Mouse (Mus musculus): ENCODE results near the gene Cfap65. TPM values are rescaled to one million over a fixed set of nuclear protein-coding genes. Genes with fewer than 3 reads are reported as not detected.

Cfap65 gene
- polyA plus RNA-seq, 1 experiment from 2014 or later = 0.11 TPM

GRCm38 (mm10) chr1:74962126-74962852 lies 26.9 kb upstream of the Cfap65 start:
- Histone ChIP-seq H3K9me3 (ENCODE audit: control insufficient read depth, low read length) (no peaks in the 10 kb centered on the region), H3K9ac (ENCODE audit: low read length) (no peak overlapping the region), H3K4me3 (ENCODE audit: low read depth, low read length) (no peak overlapping the region), H3K27me3 (ENCODE audit: control insufficient read depth, insufficient read depth, low read length) (no peaks in the 10 kb centered on the region), H3K4me2 (ENCODE audit: low read depth, low read length, severe bottlenecking) (no peak overlapping the region), H3K27ac (ENCODE audit: low read depth, low read length) (no peak overlapping the region), H3K36me3 (ENCODE audit: control insufficient read depth, insufficient read depth, low read length) (no peaks in the 10 kb centered on the region), H3K4me1 (replicated peaks; ENCODE audit: control insufficient read depth, insufficient read depth, low read length) (peaks cover 3% of the 10 kb centered on the region; the same call in 1 of the 2 replicates)
- DNase-seq (ENCODE audit: low spot score) (no peak), ATAC-seq (replicated peaks; ENCODE audit: low FRiP score) (no peak)
- WGBS = 79% methylated on average over 5 of the region's 5 CpGs

- 91% methylated on average over 7 of the region's 7 CpGs for WGBS
- Histone ChIP-seq H3K9me3 (ENCODE audit: control insufficient read depth, low read length) (no peaks in the 10 kb centered on the region), H3K4me2 (ENCODE audit: low read depth, low read length, severe bottlenecking) (no peak overlapping the region), H3K27me3 (ENCODE audit: control insufficient read depth, insufficient read depth, low read length) (no peaks in the 10 kb centered on the region), H3K36me3 (ENCODE audit: control insufficient read depth, insufficient read depth, low read length) (no peaks in the 10 kb centered on the region), H3K9ac (ENCODE audit: low read length) (no peak overlapping the region), H3K4me3 (ENCODE audit: low read depth, low read length) (no peak overlapping the region), H3K4me1 (replicated peaks; ENCODE audit: control insufficient read depth, insufficient read depth, low read length) (peaks cover 3% of the 10 kb centered on the region; the same call in 1 of the 2 replicates), H3K27ac (ENCODE audit: low read depth, low read length) (no peak overlapping the region)
- DNase-seq (ENCODE audit: low spot score) (no peak), ATAC-seq (replicated peaks; ENCODE audit: low FRiP score) (no peak)
These were observed 26.3 kb upstream of the Cfap65 start for GRCm38 (mm10) chr1:74961722-74962121.

GRCm38 (mm10) chr1:74960059-74960458 lies 24.7 kb upstream of the Cfap65 start:
- H3K27me3 ChIP-seq (ENCODE audit: control insufficient read depth, insufficient read depth, low read length) = peaks cover 2% of the 10 kb centered on the region; the same call in 1 of the 2 replicates
- DNase-seq (ENCODE audit: low spot score) (no peak), ATAC-seq (replicated peaks; ENCODE audit: low FRiP score) (no peak)
- H3K4me1 ChIP-seq (replicated peaks; ENCODE audit: control insufficient read depth, insufficient read depth, low read length) = peaks cover 3% of the 10 kb centered on the region; the same call in 1 of the 2 replicates
- H3K9ac ChIP-seq (ENCODE audit: low read length) = no peak overlapping the region
- WGBS = 89% methylated on average over 7 of the region's 7 CpGs
- no peak overlapping the region for H3K4me2 ChIP-seq (ENCODE audit: low read depth, low read length, severe bottlenecking)
- H3K36me3 ChIP-seq (ENCODE audit: control insufficient read depth, insufficient read depth, low read length) = no peaks in the 10 kb centered on the region
- H3K4me3 ChIP-seq (ENCODE audit: low read depth, low read length) = no peak overlapping the region
- no peaks in the 10 kb centered on the region for H3K9me3 ChIP-seq (ENCODE audit: control insufficient read depth, low read length)
- H3K27ac ChIP-seq (ENCODE audit: low read depth, low read length) = no peak overlapping the region

GRCm38 (mm10) chr1:74951556-74952210 lies 16.3 kb upstream of the Cfap65 start, which contains the start of gene Ihh:
Ihh (minus strand) TSS chr1:74951672.
- Histone ChIP-seq H3K36me3 (ENCODE audit: control insufficient read depth, insufficient read depth, low read length) (no peaks in the 10 kb centered on the region), H3K27me3 (ENCODE audit: control insufficient read depth, insufficient read depth, low read length) (peaks cover 72% of the 10 kb centered on the region), H3K9ac (ENCODE audit: low read length) (no peak within 1 kb of the TSS), H3K4me3 (ENCODE audit: low read depth, low read length) (peak within 1 kb of the TSS; percentile 27), H3K27ac (ENCODE audit: low read depth, low read length) (no peak within 1 kb of the TSS), H3K4me1 (replicated peaks; ENCODE audit: control insufficient read depth, insufficient read depth, low read length) (peaks cover 17% of the 10 kb centered on the region), H3K9me3 (ENCODE audit: control insufficient read depth, low read length) (no peaks in the 10 kb centered on the region), H3K4me2 (ENCODE audit: low read depth, low read length, severe bottlenecking) (peak within 1 kb of the TSS; percentile 48)
- DNase-seq (ENCODE audit: low spot score) = peak; percentile 67
- under 1% methylated on average over 52 of the region's 55 CpGs for WGBS
- ATAC-seq (replicated peaks; ENCODE audit: low FRiP score) = no peak

- no peaks in the 10 kb centered on the region for H3K9me3 ChIP-seq (ENCODE audit: control insufficient read depth, low read length)
- peak overlapping the region; percentile 27 for H3K4me3 ChIP-seq (ENCODE audit: low read depth, low read length)
- ATAC-seq (replicated peaks; ENCODE audit: low FRiP score) = no peak
- H3K36me3 ChIP-seq (ENCODE audit: control insufficient read depth, insufficient read depth, low read length) = no peaks in the 10 kb centered on the region
- 2% methylated on average over 81 of the region's 84 CpGs for WGBS
- H3K27me3 ChIP-seq (ENCODE audit: control insufficient read depth, insufficient read depth, low read length) = peaks cover 76% of the 10 kb centered on the region
- no peak overlapping the region for H3K27ac ChIP-seq (ENCODE audit: low read depth, low read length)
- peak overlapping the region; percentile 48 for H3K4me2 ChIP-seq (ENCODE audit: low read depth, low read length, severe bottlenecking)
- peaks cover 17% of the 10 kb centered on the region for H3K4me1 ChIP-seq (replicated peaks; ENCODE audit: control insufficient read depth, insufficient read depth, low read length)
- H3K9ac ChIP-seq (ENCODE audit: low read length) = no peak overlapping the region
- DNase-seq (ENCODE audit: low spot score) = peak; percentile 58
These were observed 15.4 kb upstream of the Cfap65 start for GRCm38 (mm10) chr1:74950576-74951490.

GRCm38 (mm10) chr1:74950066-74950465 lies 14.7 kb upstream of the Cfap65 start:
- ATAC-seq (replicated peaks; ENCODE audit: low FRiP score) = no peak
- H3K27me3 ChIP-seq (ENCODE audit: control insufficient read depth, insufficient read depth, low read length) = peaks cover 79% of the 10 kb centered on the region
- peaks cover 17% of the 10 kb centered on the region for H3K4me1 ChIP-seq (replicated peaks; ENCODE audit: control insufficient read depth, insufficient read depth, low read length)
- no peaks in the 10 kb centered on the region for H3K9me3 ChIP-seq (ENCODE audit: control insufficient read depth, low read length)
- H3K4me3 ChIP-seq (ENCODE audit: low read depth, low read length) = no peak overlapping the region
- H3K27ac ChIP-seq (ENCODE audit: low read depth, low read length) = no peak overlapping the region
- no peaks in the 10 kb centered on the region for H3K36me3 ChIP-seq (ENCODE audit: control insufficient read depth, insufficient read depth, low read length)
- no peak for DNase-seq (ENCODE audit: low spot score)
- H3K4me2 ChIP-seq (ENCODE audit: low read depth, low read length, severe bottlenecking) = no peak overlapping the region
- WGBS = 3% methylated on average over 16 of the region's 16 CpGs
- no peak overlapping the region for H3K9ac ChIP-seq (ENCODE audit: low read length)

- H3K4me2 ChIP-seq (ENCODE audit: low read depth, low read length, severe bottlenecking) = no peak overlapping the region
- 3% methylated on average over 24 of the region's 24 CpGs for WGBS
These were observed 14.3 kb upstream of the Cfap65 start for GRCm38 (mm10) chr1:74949666-74950050.

More at GRCm38 (mm10) chr1:74949666-74950050, 14.3 kb upstream of the Cfap65 start:
- Histone ChIP-seq H3K36me3 (ENCODE audit: control insufficient read depth, insufficient read depth, low read length) (no peaks in the 10 kb centered on the region), H3K9ac (ENCODE audit: low read length) (no peak overlapping the region), H3K27me3 (ENCODE audit: control insufficient read depth, insufficient read depth, low read length) (peaks cover 79% of the 10 kb centered on the region), H3K9me3 (ENCODE audit: control insufficient read depth, low read length) (no peaks in the 10 kb centered on the region), H3K4me1 (replicated peaks; ENCODE audit: control insufficient read depth, insufficient read depth, low read length) (peaks cover 17% of the 10 kb centered on the region), H3K27ac (ENCODE audit: low read depth, low read length) (no peak overlapping the region), H3K4me3 (ENCODE audit: low read depth, low read length) (no peak overlapping the region)
- DNase-seq (ENCODE audit: low spot score) = no peak
- no peak for ATAC-seq (replicated peaks; ENCODE audit: low FRiP score)
